Mouse (Mus musculus) MEL (cell line): ENCODE measurements around the gene Ddx41. TPM values are rescaled to one million over a fixed set of nuclear protein-coding genes. Genes with fewer than 3 reads are reported as not detected.

Source experiments
- DNase-seq: peaks from one replicate; pipeline ENCODE4 v3.0.0; 2011; ENCODE audit warnings: low read depth, low spot score
- H3K27ac ChIP-seq: 2 replicates; pipeline ENCODE4 v1.5.1; 2012; ENCODE audit warnings: low read depth, mild to moderate bottlenecking, control low read depth, low read length, moderate library complexity; ENCODE audit not compliant: control insufficient read depth
- H3K27me3 ChIP-seq, 2 experiments: fragments of 150-350 bp in 1 of 2; sonication (generic) in 1 of 2; 2 replicates each; pipeline ENCODE4 v1.6.1; 2012; ENCODE audit warnings: low read length in 2 of 2, mild to moderate bottlenecking in 2 of 2, improper control_type of control experiment in 1 of 2, moderate library complexity in 1 of 2; ENCODE audit not compliant: insufficient read depth in 2 of 2, control insufficient read depth in 1 of 2
- H3K36me3 ChIP-seq, 2 experiments: 2 replicates each; pipeline ENCODE4 v1.6.1; 2012 to 2014; ENCODE audit warnings: low read length in 2 of 2, improper control_type of control experiment in 1 of 2, inconsistent platforms in 1 of 2, mild to moderate bottlenecking in 1 of 2; ENCODE audit not compliant: insufficient read depth in 2 of 2, control insufficient read depth in 1 of 2
- H3K4me1 ChIP-seq, 2 experiments: fragments of 150-350 bp in 1 of 2; sonication (generic) in 1 of 2; 2 replicates each; pipeline ENCODE4 v1.6.1; 2012; ENCODE audit warnings: low read length in 2 of 2, improper control_type of control experiment in 1 of 2, mild to moderate bottlenecking in 1 of 2; ENCODE audit not compliant: insufficient read depth in 2 of 2, control insufficient read depth in 1 of 2
- H3K4me3 ChIP-seq, 2 experiments: fragments of 150-350 bp in 1 of 2; sonication (generic) in 1 of 2; 2 replicates each; pipeline ENCODE4 v1.5.1; 2012; ENCODE audit warnings: low read depth in 2 of 2, low read length in 2 of 2, mild to moderate bottlenecking in 2 of 2, moderate library complexity in 2 of 2, control low read depth in 1 of 2, improper control_type of control experiment in 1 of 2; ENCODE audit not compliant: control insufficient read depth in 1 of 2, insufficient read depth in 1 of 2
- H3K79me2 ChIP-seq: 2 replicates; pipeline ENCODE4 v1.6.1; 2012; ENCODE audit warnings: mild to moderate bottlenecking, low read length, moderate library complexity; ENCODE audit not compliant: control insufficient read depth, poor library complexity, insufficient read depth
- H3K9ac ChIP-seq: 2 replicates; pipeline ENCODE4 v1.6.1; 2012; ENCODE audit warnings: low read depth, mild to moderate bottlenecking, control low read depth, low read length, moderate library complexity; ENCODE audit not compliant: control insufficient read depth, poor library complexity, severe bottlenecking
- H3K9me3 ChIP-seq: fragments of 150-350 bp; sonication (generic); replicated peaks from 2 replicates; pipeline ENCODE4 v1.6.1; 2012; ENCODE audit warnings: mild to moderate bottlenecking, low read length, improper control_type of control experiment, moderate library complexity; ENCODE audit not compliant: insufficient read depth
- E2F4 ChIP-seq: IDR thresholded peaks from 2 replicates; pipeline ENCODE4 v1.6.1; 2011; ENCODE audit warnings: low read depth, low read length, improper control_type of control experiment, borderline replicate concordance
- EP300 ChIP-seq, 2 experiments: IDR thresholded peaks; 2 replicates each; pipeline ENCODE4 v1.6.1; 2011; ENCODE audit warnings: improper control_type of control experiment in 2 of 2, low read length in 2 of 2, low read depth in 1 of 2, mild to moderate bottlenecking in 1 of 2
- ETS1 ChIP-seq: IDR thresholded peaks from 2 replicates; pipeline ENCODE4 v1.6.1; 2012; ENCODE audit warnings: low read depth, mild to moderate bottlenecking, inconsistent platforms, low read length, improper control_type of control experiment, moderate library complexity
- GABPA ChIP-seq: IDR thresholded peaks from 2 replicates; pipeline ENCODE4 v1.6.1; 2012; ENCODE audit warnings: low read depth, mild to moderate bottlenecking, inconsistent platforms, low read length, improper control_type of control experiment, moderate library complexity
- GATA1 ChIP-seq: IDR thresholded peaks from 2 replicates; pipeline ENCODE4 v1.6.1; 2011; ENCODE audit warnings: low read depth, low read length, improper control_type of control experiment
- MYB ChIP-seq: IDR thresholded peaks from 2 replicates; pipeline ENCODE4 v1.6.1; 2011; ENCODE audit warnings: mild to moderate bottlenecking, low read depth, low read length, improper control_type of control experiment
- MYC ChIP-seq: IDR thresholded peaks from 2 replicates; pipeline ENCODE4 v1.6.1; 2011; ENCODE audit warnings: low read depth, mild to moderate bottlenecking, low read length, improper control_type of control experiment, moderate library complexity
- POLR2A ChIP-seq, 2 experiments: IDR thresholded peaks; 2 replicates each; pipeline ENCODE4 v1.6.1; 2011 to 2012; ENCODE audit warnings: low read length in 2 of 2, mild to moderate bottlenecking in 2 of 2, control low read depth in 1 of 2, improper control_type of control experiment in 1 of 2, low read depth in 1 of 2, moderate library complexity in 1 of 2; ENCODE audit not compliant: control insufficient read depth in 1 of 2, insufficient read depth in 1 of 2, poor library complexity in 1 of 2
- POLR2AphosphoS2 ChIP-seq: IDR thresholded peaks from 2 replicates; pipeline ENCODE4 v1.6.1; 2011; ENCODE audit warnings: low read length, improper control_type of control experiment
- SIN3A ChIP-seq: IDR thresholded peaks from 2 replicates; pipeline ENCODE4 v1.6.1; 2012; ENCODE audit warnings: low read length, improper control_type of control experiment, inconsistent platforms
- TAL1 ChIP-seq: IDR thresholded peaks from 2 replicates; pipeline ENCODE4 v1.6.1; 2012; ENCODE audit warnings: mild to moderate bottlenecking, inconsistent platforms, low read length, moderate library complexity, mixed read lengths
- TBP ChIP-seq: IDR thresholded peaks from 2 replicates; pipeline ENCODE4 v1.8.0; 2011; ENCODE audit warnings: low read depth, low read length, improper control_type of control experiment
- USF1 ChIP-seq: IDR thresholded peaks from 2 replicates; pipeline ENCODE4 v1.6.1; 2014; ENCODE audit warnings: low read depth, mild to moderate bottlenecking, inconsistent platforms, low read length, improper control_type of control experiment, moderate library complexity
- polyA plus RNA-seq, 2 experiments: library from polyadenylated mRNA; stranded (reverse) in 1 of 2; unstranded in 1 of 2; fragments of >175 nt in 1 of 2; fragments of >200 nt in 1 of 2; gene quantifications; 2 replicates each; pipeline versions ENCODE4 v1.2.1 to v1.2.4; 2012; ENCODE audit warnings: low replicate concordance in 2 of 2, low read depth in 1 of 2; ENCODE audit not compliant: insufficient read length in 2 of 2, insufficient read depth in 1 of 2, missing spikeins in 1 of 2
- total RNA-seq: library from RNA; depleted of rRNA; stranded (reverse); fragments of 300-350 nt; gene quantifications from 2 replicates; pipeline ENCODE4 v1.2.3, GENCODE M21; 2012

Ddx41 gene
- total and polyA plus RNA-seq, 3 experiments = 58.5 to 88.8 TPM; not detected in 1

GRCm38 (mm10) chr13:55510668-55511491, 25.6 kb downstream of the Ddx41 start (continued):
- TF ChIP-seq POLR2AphosphoS2 (no peak), SIN3A (peak; percentile 33; the same call in 1 of the 2 replicates), E2F4 (no peak), USF1 (no peak)

- Histone ChIP-seq H3K4me1 (peaks cover 27 to 32% of the 10 kb centered on the region in 2 experiments), H3K9ac (peak overlapping the region; percentile 77; the same call in 1 of the 2 replicates), H3K4me3 (peak overlapping the region in 1 of 2 experiments; percentile 7; a peak in 1 of 4 replicates), H3K36me3 (peaks cover 0 to 27% of the 10 kb centered on the region in 2 experiments; a peak in 2 of 4 replicates), H3K9me3 (no peaks in the 10 kb centered on the region), H3K79me2 (peaks cover 6% of the 10 kb centered on the region), H3K27me3 (no peaks in the 10 kb centered on the region), H3K27ac (peak overlapping the region; percentile 78)
- TF ChIP-seq POLR2A (IDR thresholded peaks at IDR 0.05; ENCODE audit: control insufficient read depth in 1 of 2, insufficient read depth in 1 of 2, low read depth in 1 of 2, low read length in 2 of 2, poor library complexity in 1 of 2) (no peak; a peak in 1 of 4 replicates), ETS1 (peak; percentile 29; the same call in 1 of the 2 replicates), MYC (peak; percentile 46; the same call in 1 of the 2 replicates), EP300 (IDR thresholded peaks at IDR 0.05; ENCODE audit: low read depth in 1 of 2, low read length in 2 of 2) (peak in 1 of 2 experiments; percentile 23; a peak in 1 of 4 replicates)
- DNase-seq = peak; percentile 82
These were observed 26.2 kb downstream of the Ddx41 start for GRCm38 (mm10) chr13:55510332-55510667.

- Histone ChIP-seq H3K36me3 (peaks cover 0 to 27% of the 10 kb centered on the region in 2 experiments; a peak in 2 of 4 replicates), H3K27ac (no peak overlapping the region), H3K4me1 (peaks cover 27 to 32% of the 10 kb centered on the region in 2 experiments), H3K27me3 (no peaks in the 10 kb centered on the region), H3K9ac (no peak overlapping the region), H3K9me3 (no peaks in the 10 kb centered on the region), H3K4me3 (no peak overlapping the region), H3K79me2 (peaks cover 6% of the 10 kb centered on the region)
- TF ChIP-seq MYB = no peak
- TF ChIP-seq USF1 = no peak
- DNase-seq = no peak
These were observed 27.9 kb downstream of the Ddx41 start for GRCm38 (mm10) chr13:55508531-55508930.

GRCm38 (mm10) chr13:55507877-55508276, 28.6 kb downstream of the Ddx41 start:
- no peak overlapping the region for H3K27ac ChIP-seq
- H3K79me2 ChIP-seq = peaks cover 5% of the 10 kb centered on the region
- H3K9me3 ChIP-seq = no peaks in the 10 kb centered on the region
- no peaks in the 10 kb centered on the region for H3K27me3 ChIP-seq
- DNase-seq = peak; percentile 33
- H3K36me3 ChIP-seq = peaks cover 0 to 27% of the 10 kb centered on the region in 2 experiments; a peak in 2 of 4 replicates
- H3K4me3 ChIP-seq = no peak overlapping the region
- no peak overlapping the region for H3K9ac ChIP-seq
- TF ChIP-seq TAL1 = peak; percentile 48
- peak; percentile 6; the same call in 1 of the 2 replicates for TF ChIP-seq GATA1
- no peak for TF ChIP-seq GABPA
- TF ChIP-seq TBP = no peak
- H3K4me1 ChIP-seq = peaks cover 27 to 32% of the 10 kb centered on the region in 2 experiments
